Mouse (Mus musculus): ENCODE measurements around the gene Arl5a.

- no peak for TF ChIP-seq TAL1 (IDR thresholded peaks at IDR 0.05; ENCODE audit: low read length)
- no peak for TF ChIP-seq GATA1 (IDR thresholded peaks at IDR 0.05; ENCODE audit: low read length)
These were observed 2.7 kb upstream of the Arl5a start for GRCm38 (mm10) chr2:52427383-52427782.

Measured in erythroblast, embryonic 14.5 days (primary cell).